Mouse (Mus musculus) cerebral cortex, adult 2 months (tissue): ENCODE results near the gene Upk1b.

Source experiments
- WGBS: fragments of 180-500 bp; shearing (Covaris S2); methylation state at CpG from one replicate; pipeline ENCODE4 v1.1.7; 2018; 5-methylcytosine and 5-hydroxymethylcytosine counted together

Upk1b gene

DNA sequence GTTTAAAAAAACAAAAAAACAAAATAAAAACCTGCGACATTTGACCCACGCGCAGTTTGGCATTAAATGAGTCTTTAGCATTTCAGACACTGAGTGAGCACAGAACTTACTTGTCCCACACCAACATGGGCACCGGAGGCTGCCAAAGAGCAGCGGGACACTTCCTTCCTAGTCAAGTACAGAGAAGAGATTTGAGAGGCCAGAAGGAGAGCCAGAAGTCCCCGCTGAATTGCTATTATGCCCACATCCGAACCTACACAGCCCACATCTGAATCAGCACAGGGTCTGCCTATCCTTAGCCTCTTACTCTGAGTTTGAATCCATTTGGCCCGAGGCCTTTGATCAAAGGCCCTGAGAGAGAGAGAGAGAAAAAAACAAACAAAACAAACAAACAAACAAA is 75.9 kb downstream of the Upk1b start:
- WGBS: 56% methylated on average over 8 of the region's 8 CpGs
